Mouse (Mus musculus) thymus, postnatal 0 days (tissue): ENCODE data around the gene Gm49395. TPM values are rescaled to one million over a fixed set of nuclear protein-coding genes. Genes with fewer than 3 reads are reported as not detected.

ENCODE experiments used
- DNase-seq: peaks from one replicate; pipeline ENCODE4 v3.0.0-alpha.2; 2015; ENCODE audit warnings: low spot score
- polyA plus RNA-seq: library from polyadenylated mRNA; unstranded; fragments of >200 nt; fragmentation: Nextera tagmentation; extraction: Ambion mirVana; gene quantifications from 2 replicates; pipeline ENCODE4 v1.2.1, GENCODE M21; 2015

The Gm49395 gene
- polyA plus RNA-seq, 1 experiment from 2014 or later = 2.6 TPM

DNA sequence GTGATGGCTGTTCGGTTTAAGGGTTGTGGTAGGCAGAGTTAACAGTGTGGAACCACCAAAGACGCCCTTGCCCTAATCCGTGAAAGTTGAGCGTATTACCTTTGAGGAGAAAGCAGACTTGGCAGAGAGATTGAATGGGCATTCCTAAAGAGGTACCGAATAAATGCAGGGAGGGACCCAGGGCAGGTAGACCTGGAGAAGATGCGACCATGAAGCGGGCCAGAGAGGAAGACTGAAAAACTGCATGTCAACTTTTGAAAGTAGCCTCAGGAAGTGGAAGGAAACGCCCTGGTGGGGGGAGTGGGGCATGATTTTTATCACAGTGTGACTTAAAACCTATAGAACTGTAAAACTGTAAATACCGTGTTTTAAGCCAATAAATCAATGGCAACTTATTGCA lies 2.3 kb downstream of the Gm49395 start:
- no peak for DNase-seq

DNA sequence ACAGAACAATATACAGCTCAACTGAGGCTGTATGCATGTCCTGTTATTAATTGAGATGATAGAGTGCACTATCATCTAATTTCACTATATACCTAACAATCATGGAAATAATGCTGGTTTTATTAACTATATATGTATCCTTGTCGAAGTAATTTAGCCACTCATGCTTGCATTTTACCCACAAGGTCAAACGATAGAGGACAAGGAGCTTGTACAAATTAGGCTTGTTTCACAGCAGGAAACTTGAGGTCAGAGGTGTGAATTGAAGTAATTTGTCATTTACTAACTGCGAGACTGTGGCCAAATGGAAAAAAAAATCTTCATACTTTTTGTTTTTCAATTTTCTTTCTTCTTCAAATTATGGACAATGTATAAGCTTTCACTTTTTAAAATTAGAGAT lies 3.5 kb downstream of the Gm49395 start:
- no peak for DNase-seq

DNA sequence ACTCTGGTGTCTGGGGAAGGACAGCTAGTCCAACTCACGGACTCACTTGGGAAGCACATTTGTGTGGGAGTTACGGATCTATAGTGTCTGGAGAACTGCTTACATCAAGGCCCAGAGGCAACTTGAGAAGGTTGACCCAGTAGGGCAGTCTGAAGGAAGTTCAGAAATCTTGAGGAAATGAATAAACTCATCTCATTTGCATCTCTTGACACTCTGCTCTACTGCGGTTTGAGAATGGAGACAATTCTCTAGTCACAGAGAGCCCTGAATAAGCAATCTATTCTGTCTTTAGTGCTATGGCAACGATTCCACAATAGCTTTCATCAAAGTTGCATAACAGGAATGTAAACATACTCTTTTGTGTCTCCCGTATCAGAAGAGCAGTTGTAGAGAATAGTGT lies 4.8 kb downstream of the Gm49395 start:
- no peak for DNase-seq

DNA sequence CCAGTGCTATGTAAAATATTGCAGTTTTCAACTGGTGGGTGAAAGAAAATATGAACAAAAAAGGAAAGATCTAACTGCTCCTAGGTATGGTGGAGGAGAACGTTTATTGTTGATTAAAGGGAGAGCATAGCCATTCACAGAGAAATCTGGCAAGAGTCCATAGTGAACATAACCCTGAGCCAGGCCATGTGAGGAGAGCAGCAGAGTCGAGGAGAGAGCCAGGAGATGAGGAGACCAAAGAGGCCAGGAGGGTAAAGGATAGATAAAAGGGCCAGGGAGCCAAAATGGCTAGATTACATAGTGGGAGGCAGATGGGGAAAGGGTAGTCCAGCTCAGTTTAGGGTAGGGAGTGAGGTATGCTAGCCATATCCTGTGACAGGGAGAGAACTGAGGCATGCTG lies 5.5 kb downstream of the Gm49395 start:
- no peak for DNase-seq

DNA sequence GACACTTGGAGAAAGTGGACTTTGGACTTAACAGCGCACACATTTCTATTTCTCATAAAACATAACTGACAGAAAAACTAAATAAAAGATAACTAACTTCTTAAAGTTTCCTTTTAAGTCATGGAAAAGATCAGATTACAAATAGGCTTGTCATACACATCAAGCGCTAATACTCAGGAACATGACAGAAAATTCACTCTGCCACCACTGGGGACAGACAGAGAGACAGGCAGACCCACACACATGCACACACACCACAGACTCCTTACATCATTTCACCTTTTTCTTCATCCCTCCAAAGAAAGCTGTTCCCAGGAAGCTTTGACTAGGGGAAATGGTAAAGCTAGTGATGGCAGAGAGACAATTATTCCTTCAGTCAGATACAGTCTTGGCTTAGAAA lies 6.3 kb downstream of the Gm49395 start:
- DNase-seq = no peak

DNA sequence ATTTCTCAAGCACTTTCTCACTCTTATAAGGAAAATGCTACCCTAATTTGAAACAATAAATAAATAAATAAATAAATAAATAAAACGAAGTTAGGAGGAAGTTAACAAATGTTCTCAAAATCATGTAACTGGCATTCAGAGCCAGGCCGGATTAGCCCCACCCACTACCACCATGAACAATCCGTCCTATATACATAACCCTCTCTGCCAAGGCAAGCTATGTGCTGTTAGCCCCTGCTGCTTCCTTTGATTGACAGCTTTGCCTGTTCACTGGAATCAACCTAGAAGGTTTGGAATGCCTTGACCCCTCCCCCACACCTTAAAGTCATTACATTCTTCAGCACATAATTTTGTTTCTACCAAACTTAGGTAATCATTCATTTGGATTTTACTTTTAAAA lies 10.2 kb downstream of the Gm49395 start:
- no peak for DNase-seq

DNA sequence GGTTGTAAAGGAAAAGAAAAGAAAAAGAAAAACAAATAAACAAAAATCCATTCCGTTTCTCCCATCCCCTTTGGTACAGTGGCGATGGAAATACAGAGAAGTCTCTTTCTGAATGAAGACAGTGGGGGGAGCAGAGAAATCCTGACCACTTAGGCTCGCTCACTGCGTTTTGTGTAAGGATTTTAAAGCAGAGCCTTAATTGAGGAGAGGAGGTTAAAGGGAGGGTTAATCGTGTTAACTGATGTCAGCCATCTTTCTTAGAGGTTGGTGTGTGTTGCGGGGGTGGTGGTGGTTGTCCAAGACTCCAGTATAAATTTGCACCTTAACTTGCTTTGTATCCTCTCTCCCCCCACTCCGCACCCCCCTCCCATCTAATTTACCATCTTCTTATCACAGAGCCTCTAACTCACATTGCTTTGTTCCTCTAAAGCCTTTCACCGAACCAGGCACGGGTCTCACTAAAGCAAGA lies 10.7 kb downstream of the Gm49395 start:
- no peak for DNase-seq

DNA sequence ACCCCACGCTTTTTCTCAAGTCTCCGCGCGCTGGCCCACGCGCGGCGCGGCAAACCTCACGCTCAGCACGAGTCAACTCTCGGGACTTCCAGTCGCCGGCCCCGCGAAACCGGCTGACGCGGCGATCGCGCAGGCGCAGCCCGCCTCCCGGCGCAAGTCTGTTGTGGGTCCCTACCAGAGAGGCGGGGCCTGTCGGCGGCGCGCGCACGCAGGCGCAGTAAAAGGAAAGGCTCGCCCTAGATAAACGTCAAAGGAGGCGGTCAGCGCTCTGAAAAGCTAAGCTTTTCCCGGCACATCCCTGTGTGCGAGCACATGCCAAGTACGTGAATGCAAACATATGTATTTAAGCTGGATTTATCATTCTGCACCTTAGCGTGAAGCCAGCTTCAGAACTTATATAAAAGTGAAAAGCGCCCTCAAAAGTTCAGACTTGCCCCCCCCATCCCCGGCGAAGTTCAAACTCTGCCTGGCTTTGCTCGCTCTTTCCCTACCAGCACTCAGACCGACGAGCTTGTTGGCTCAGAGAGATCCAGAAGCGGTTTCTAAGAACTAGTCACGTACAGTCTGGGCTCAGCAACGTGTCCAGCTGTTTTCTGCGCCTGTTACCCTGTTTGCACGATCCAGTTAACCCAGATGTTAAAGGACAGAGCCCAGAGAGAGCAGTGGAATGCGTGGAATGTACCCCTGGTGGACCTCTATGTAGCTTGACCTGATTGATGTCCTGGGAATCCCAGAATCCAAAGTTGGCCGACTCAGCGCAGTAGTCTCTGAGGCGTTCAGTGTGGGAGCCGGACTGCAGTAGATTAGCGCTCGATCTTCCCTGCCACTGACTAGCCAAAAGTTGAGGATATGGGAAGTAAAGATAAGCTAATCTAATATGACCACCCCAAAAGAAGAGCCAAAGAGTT lies 11.4 kb downstream of the Gm49395 start, which contains the start of gene Pelo:
TSS of gene Pelo (minus strand) at position 118 of the 908 bp plus-strand sequence.
- peak; percentile 93 for DNase-seq

DNA sequence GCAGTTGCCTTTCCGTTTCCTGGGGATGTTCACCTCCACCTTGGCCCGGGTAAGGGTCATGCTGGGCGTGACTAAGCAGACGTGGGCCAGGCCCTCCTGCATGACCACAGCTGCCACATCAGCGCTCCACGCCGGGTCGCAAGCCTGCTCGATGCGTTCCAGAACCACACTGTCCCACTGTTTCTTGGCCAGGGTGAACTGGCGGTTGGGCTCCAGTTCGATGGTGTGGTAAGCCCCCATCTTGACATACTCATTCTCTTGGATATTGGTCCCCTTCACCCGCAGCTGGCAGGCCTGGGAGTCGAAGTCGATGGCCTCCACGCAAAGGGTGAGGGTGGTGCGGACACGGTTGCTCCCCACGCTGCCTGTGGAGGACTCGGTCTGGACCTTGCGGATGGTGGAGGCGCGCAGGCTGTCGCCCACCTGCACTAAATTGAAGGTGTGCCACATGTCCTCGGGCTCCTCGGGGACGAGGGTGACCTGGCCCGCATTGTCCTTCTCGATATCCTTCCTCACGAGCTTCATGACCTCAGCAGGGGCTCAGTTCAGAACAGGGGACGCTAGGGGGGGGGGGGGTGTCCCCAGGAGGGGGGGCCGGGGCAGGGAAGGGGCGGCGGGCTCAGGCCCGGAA lies 12.2 kb downstream of the Gm49395 start:
- peak; percentile 30 for DNase-seq

DNA sequence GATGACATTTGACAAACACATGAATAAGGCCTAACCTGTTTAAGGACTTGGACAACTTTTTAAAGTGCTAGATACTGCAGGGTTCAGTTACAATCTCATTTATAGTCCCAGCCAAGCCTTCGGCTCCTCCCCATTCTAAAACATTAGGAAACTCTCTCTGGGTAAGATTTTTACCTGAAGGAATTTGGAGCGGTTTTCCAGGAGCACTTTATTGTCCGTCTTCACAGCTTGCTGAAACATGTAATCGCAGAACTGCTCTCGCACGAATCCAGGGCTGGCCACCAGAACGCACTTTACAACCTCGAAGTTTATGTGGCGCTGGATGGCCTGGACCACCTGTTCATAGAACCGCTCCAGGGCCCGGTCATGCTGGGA lies 12.7 kb downstream of the Gm49395 start:
- DNase-seq = peak; percentile 7

DNA sequence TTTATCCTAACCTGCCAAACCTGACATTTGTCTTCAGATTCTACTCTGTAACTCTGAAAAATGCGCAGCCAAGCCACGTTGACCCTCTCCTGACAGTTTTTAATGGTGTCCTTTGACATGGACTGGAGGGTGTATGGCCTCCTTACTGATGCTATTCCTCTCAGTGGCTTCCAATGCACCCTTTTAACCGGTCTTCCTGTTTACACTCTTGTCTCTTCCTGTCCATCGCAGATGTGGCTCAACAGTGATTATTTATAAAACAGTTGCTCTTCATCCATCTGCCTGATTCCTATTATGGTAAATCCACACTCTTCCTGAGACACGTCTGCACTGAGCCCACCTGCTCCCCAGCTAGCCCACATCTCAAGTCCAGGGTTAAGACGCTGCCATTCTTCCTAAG lies 15.7 kb downstream of the Gm49395 start:
- no peak for DNase-seq

DNA sequence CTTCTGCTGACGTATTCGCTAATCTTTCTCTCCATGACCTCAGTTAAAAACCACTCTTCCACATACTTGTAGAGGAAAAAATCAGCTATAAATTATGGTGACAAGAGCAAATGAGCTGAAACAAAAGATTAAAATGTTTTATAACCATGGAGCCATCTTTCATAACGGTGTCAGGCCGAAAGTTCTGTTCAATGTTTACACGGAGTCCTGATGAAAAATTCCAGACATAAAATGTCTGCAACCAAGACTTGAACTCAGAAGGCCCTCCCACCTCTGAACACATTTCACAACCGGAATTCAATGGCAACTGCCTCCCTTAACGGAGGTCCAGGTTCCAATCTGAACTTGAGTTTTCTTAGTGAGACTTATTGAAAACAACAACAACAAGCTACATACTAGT lies 19.4 kb downstream of the Gm49395 start:
- no peak for DNase-seq

DNA sequence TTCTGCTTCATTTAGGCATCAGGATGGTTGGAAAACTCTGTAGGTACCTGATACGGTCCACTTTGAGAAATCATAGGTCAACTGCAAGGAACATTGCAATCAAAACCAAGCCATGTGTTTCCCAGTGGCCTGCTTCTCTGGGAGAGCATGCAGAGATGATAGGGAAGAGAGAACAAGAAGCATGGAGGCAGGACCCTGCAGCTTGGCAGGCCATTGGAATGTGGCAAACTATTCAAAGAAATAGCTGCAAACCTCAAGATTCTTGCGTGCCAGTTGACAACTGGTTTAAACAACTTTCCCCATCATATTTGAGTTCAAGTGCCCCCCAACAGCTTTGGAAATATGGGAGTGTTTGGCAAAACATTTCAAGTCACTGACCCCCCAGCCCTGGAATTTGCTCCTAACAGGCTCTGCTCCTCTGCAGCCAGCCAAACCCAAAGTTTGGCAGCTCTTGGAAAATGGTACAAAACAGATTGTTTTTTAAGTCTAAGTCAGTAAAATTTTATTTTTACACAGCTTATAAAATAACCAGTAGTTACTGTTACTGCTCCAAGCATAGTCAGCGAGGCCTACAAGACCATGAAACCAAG lies 21.6 kb downstream of the Gm49395 start:
- no peak for DNase-seq

DNA sequence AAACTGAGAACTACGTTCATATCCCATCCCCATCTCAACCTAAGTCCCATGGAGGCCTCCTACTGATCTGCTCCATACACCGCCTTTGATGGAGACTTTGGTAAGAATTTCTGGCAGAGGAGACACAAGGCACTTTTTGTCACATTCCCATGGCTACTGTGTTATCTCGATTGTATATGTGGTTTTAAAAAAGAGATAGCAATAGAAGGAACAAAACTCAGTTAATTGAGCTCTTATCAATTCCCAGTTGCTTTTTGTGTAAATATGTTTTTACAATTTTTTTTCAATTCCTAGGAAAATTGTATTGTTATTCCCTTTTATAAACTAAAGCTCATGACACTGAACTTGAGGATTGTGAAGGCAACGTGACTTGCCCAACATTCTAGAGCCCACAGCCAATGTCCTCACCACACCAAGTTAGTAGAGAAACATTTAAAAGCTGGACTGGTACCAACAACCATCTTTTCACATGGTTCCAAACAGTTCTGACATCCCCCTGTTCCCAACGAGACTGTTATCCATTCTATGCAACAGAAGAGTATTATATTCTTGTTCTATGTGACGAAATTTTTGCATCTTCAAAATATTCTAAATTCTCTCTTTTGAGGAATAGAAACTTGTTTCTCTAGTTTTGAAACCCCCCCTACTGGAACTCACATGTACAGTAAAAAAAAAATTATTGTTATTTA lies 22.6 kb downstream of the Gm49395 start:
- DNase-seq = no peak

DNA sequence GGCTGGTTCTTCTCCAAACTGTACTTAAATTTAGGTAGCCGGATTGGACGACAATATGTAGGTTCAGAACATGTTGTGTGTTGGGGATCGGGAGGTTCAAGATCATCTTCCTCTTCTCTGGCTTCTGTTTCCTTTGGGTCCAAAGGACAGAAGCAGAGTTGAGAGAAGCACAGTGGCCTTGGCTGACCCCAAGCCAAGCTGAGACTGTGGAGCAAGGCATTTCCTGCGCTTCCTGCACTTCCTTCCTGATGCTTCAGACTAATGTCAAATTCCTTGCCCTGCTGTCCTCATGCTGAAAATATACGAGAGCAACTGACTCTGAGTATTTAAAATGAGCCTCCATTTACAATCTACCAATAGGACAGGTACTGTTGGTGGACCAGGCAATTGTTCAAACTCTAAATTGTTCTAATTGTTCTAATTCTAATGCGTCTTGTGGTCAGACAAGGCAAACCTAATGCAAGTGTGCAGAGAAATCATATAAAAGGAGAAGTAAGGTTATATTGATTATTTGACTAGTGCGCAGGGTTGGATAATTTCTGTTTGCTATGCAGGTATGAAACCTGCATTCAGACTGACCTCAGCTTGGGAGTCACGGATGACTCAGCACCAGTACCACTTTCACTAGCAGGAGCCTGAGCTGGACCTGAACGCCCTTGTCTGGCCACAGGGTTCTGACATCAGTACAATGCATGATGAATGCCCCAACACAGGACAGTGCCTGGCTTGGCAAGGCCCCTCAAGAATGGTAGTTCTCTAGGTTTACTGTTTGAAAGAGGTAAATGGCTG lies 24.2 kb downstream of the Gm49395 start:
- no peak for DNase-seq

DNA sequence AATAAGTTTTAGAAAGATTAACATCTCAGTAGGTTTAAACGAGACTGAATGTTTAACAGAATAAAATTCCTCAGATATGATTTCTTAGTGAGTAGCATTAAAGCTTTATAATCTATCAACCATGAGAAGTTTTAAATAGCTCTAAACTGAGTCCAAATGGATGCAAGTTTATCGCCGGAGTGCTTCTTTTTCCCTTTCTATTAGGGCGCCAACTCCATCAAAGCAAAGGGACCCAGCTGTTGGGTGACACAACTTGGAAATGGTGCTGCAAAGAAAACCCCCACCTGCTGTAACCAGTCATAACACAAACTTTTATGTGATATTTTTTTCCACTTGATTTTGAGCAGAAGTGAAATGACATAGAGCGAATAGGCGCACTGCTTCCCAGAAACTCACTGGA lies 29.3 kb downstream of the Gm49395 start:
- DNase-seq = no peak

DNA sequence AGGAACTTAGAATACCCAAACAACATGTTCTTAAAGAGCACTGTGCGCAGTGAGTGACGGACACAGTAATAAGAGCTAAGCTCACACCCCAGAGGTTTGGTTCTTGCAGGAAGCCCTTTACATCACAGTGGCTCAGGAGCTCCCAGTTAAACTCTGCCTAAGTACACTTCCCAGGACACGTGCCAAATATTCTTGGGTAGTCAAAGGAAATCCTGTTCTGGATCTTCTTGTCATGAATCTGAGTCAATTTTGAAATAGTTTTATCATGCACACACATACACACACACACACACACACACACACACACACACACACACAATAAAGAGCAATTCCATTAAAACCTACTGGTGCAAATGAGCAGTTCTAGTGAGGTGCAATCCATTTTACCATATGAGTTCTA lies 30.3 kb downstream of the Gm49395 start:
- no peak for DNase-seq

DNA sequence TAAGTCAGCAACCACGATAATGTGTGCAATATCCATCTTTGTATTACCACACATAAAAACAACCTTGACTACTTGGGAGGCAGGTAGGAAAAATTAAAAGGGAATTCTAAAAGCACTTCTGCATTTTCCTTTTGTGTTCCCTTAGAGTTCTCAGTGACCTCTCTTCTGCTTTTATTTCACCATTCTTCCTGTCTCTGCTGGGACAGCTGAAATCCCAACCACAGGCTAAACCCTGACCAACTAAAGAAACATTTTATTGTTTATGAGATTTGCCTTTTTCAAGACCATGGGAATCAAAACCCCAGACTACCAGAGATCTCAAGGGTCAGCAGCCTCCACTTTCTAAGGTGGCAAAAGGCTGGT lies 33.8 kb downstream of the Gm49395 start:
- no peak for DNase-seq

DNA sequence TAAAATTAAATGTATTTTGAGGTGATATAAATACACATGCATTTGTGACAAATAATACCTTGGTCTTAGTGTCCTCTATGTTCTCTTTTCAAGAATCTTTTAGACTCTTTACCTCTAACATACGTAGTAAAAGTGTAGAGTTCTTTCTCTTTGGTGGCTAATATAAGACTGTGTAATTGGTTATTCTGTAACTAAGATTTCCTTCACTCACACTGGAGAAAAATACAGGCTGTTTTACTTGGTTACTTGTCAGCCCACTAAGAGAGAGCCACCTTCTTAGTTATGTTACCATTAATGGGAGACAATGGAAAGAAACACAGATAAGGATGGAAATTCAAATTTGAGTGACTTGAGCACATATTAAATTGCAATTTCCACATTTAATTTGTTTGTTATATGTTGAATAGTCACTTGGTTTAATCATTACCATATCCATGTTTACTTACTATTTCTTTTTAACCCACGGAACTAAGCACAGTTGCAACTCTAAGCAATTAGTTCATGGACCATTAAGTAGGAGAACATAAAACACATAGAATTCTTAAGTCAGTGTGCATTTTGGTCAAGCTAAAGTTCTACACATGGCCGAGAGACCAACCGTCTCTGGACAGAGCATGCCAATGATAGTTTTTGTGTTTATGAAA lies 34.3 kb downstream of the Gm49395 start:
- DNase-seq = no peak

DNA sequence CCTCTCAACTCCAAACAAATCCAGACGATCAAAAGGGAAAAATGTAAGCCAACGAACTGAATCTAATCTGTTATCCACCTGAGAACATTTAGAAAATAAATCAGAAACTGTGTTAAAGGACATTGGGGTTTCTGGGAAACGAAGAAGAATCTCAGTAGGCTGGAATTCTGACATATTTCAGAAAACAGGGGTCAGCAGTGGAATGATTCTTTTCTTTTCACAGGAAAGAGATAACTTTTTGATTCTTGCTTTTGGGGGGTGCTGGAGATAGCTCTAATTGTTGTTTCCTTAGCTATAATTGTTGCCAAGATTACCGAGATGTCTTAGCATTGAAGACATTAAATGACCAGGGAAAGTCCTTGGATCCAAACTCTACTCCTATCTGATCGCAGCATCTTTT lies 44.2 kb downstream of the Gm49395 start:
- no peak for DNase-seq

DNA sequence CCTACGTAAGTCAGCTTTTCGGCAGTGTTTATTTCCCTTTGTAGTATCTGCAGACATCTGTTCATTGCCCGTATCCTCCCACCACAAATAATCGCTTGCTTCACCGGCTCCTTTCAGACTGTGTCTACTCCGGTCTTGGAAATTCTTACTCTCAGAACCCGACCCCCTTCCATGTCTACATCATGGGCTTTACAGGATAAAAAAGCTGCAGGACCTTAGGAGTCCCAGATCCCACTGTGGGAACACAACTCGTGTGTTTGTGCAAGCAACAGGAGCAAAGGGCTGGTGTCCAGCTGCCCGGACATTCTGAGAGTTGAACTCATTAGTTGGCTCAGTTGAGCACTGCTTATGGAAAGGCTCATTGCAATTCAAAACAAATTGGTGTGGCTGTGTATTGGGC lies 46.9 kb downstream of the Gm49395 start:
- DNase-seq = no peak
